Mouse (Mus musculus): ENCODE measurements around the gene Bcas1.

The Bcas1 gene

GRCm38 (mm10) chr2:170349784-170350183 is 77.9 kb downstream of the Bcas1 start:
- DNase-seq (ENCODE audit: extremely low read depth, insufficient read length, low spot score), result no peak

DNA sequence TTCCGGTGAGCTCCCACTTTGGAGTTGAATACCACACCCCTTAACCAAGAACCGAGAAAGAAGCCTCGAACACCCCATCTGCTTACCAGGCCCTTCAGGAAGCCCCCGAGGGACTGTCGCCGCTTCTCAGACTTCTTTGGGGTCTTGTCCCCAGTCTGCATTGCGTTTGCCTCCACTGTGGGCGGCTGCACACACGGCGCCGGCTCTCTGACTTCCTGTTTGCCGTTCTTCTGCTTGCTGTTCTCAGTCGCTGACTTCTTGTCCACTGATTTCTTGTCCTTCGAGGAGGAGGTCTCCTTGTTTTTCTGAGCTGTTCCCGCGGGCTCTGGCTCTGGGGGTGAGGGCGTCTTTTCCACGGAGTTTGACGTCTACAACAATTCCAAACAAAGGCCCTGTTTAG is 78.5 kb downstream of the Bcas1 start:
- DNase-seq (ENCODE audit: extremely low read depth, insufficient read length, low spot score), result no peak

GRCm38 (mm10) chr2:170347131-170347765 is 80.4 kb downstream of the Bcas1 start:
- DNase-seq (ENCODE audit: extremely low read depth, insufficient read length, low spot score), result no peak

- no peak for DNase-seq (ENCODE audit: extremely low read depth, insufficient read length, low spot score)
Measured at GRCm38 (mm10) chr2:170345410-170345793, 82.2 kb downstream of the Bcas1 start.

GRCm38 (mm10) chr2:170344502-170345409 is 82.9 kb downstream of the Bcas1 start:
- no peak for DNase-seq (ENCODE audit: extremely low read depth, insufficient read length, low spot score)

DNA sequence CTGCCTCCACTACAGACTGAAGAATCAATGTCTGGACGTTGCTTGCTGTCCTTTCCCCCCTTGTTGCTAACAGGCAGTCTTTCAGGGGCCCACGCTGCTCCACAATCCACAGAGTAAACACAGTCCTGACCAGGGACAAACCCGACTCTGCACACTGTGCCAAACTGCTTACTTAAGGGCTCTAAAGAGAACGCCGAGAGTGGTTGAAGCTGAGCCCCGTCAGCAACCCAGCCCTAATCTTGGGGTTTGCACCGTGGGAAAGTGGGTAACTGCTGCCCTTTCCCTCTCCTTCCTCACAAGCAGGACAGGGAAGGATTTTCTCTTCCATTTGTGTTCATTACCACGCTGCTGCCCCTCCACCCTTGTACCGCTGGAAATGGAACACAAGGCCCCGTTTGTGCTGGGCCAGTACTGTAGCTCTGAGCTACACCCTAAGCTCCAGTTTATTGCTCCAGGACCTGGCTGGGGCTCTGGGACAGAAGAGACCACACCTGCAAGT is 83.8 kb downstream of the Bcas1 start:
- DNase-seq (ENCODE audit: extremely low read depth, insufficient read length, low spot score), result peak; percentile 60

- DNase-seq (ENCODE audit: extremely low read depth, insufficient read length, low spot score), result peak; percentile 70
Measured at GRCm38 (mm10) chr2:170343133-170343818, 84.4 kb downstream of the Bcas1 start.

- no peak for DNase-seq (ENCODE audit: extremely low read depth, insufficient read length, low spot score)
Measured at GRCm38 (mm10) chr2:170342312-170342830, 85.3 kb downstream of the Bcas1 start.

- DNase-seq (ENCODE audit: extremely low read depth, insufficient read length, low spot score), result no peak
Measured at GRCm38 (mm10) chr2:170341179-170341578, 86.5 kb downstream of the Bcas1 start.

- no peak for DNase-seq (ENCODE audit: extremely low read depth, insufficient read length, low spot score)
Measured at GRCm38 (mm10) chr2:170336266-170336760, 91.3 kb downstream of the Bcas1 start.

DNA sequence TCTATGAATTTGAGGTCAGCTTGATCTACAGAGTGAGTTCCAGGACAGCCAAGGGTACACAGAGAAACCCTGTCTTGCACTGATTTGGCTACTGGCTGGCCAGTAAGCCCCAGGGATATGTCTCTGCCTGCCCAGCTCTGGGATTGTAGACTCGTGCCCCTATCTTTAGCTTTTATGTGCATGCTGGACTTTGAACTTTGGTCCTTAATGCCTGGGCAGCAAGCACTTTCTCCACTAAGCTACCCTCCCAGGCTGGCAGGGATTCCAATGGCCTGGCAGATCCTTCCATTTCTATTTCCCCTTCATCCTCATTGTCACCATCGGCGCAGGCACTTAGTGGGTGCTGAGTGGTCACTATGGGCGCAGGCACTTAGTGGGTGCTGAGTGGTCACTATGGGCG is 92.5 kb downstream of the Bcas1 start:
- DNase-seq (ENCODE audit: extremely low read depth, insufficient read length, low spot score), result no peak

- no peak for DNase-seq (ENCODE audit: extremely low read depth, insufficient read length, low spot score)
Measured at GRCm38 (mm10) chr2:170331870-170332269, 95.8 kb downstream of the Bcas1 start.

DNA sequence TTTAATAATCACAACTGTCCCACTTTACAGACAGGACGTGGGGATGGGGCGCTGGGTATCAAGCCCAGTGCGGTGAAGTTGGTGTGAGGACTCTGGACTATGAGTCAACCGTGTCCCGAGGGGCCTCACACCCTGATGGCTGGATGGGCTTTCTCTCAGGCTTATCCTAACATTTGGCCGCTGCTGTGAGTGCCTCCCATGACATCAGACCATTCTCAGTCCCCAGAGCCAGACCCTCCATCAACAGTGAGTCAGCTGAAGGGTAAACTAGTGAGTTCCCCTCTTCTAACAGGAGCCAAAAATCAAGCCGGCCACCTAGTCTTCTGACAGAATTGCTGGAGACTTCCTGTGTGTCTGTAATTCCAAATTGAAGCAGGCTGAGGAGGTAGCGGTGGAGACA is 97.2 kb downstream of the Bcas1 start:
- DNase-seq (ENCODE audit: extremely low read depth, insufficient read length, low spot score), result peak; percentile 41

GRCm38 (mm10) chr2:170329921-170330320 is 97.7 kb downstream of the Bcas1 start:
- DNase-seq (ENCODE audit: extremely low read depth, insufficient read length, low spot score), result no peak

DNA sequence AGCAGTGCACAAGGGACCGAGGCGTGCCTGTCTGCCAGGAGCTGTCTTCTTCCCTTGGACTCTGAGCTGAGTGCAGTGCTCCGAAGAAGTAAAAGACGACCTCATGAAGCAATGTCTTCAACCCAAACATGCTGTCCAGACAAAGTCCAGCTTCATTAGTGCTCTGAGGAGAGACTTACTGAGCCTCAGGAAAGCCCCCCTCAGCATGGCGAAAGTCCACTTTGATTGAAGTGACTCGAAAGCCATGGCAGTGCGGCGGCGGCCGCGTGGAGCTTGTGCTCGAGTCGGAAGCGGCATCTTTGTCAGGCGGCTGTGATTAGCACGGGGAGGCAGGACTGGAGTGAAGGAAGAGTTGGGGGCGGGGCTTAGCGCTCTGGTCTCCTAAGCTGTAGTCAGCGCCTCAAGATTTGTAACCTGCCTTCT is 103.7 kb downstream of the Bcas1 start:
- DNase-seq (ENCODE audit: extremely low read depth, insufficient read length, low spot score), result no peak

DNA sequence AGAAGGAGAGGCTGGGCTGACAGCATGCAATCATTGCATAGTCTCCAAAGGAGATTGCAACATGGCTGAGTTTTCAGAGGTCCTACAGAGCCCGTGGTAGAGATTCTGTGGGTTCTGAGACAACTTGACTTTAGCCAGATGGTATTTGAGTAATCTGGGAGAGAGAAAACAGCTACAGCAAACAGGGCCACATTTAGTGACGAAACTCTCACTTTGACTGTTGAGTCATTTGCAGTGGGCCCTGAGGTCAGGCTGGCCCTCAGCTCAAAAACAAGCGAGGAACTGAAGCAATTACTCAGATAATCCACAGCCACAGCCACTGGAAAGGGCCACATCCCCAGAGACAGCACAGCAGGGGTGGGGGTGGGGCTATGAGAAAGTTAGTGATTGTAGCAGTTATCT is 105.6 kb downstream of the Bcas1 start:
- peak; percentile 69 for DNase-seq (ENCODE audit: extremely low read depth, insufficient read length, low spot score)

- DNase-seq (ENCODE audit: extremely low read depth, insufficient read length, low spot score), result no peak
Measured at GRCm38 (mm10) chr2:170321579-170321978, 106.1 kb downstream of the Bcas1 start.

GRCm38 (mm10) chr2:170319533-170320463 is 107.8 kb downstream of the Bcas1 start:
- no peak for DNase-seq (ENCODE audit: extremely low read depth, insufficient read length, low spot score)

- no peak for DNase-seq (ENCODE audit: extremely low read depth, insufficient read length, low spot score)
Measured at GRCm38 (mm10) chr2:170318713-170319532, 108.7 kb downstream of the Bcas1 start.
